Mouse (Mus musculus) midbrain, embryonic 11.5 days (tissue): ENCODE results near the gene Mtmr3. TPM values are rescaled to one million over a fixed set of nuclear protein-coding genes. Genes with fewer than 3 reads are reported as not detected.

Experiments
- ATAC-seq: fragments of 200-750 bp; cut with Nextera tagmentation; 2 replicates; pipeline ENCODE4 v1.8.0; 2017; ENCODE audit warnings: moderate TSS enrichment, moderate library complexity; ENCODE audit not compliant: low FRiP score
- DNase-seq: peaks from one replicate; pipeline ENCODE4 v3.0.0; 2015; ENCODE audit warnings: low spot score; ENCODE audit errors: missing footprints
- H3K27ac ChIP-seq: fragments of 300-500 bp; sonication (generic); 2 replicates; pipeline ENCODE4 v1.5.1; 2014; ENCODE audit warnings: low read depth, low read length
- H3K27me3 ChIP-seq: fragments of 300-500 bp; sonication (generic); 2 replicates; pipeline ENCODE4 v1.6.1; 2014; ENCODE audit warnings: mild to moderate bottlenecking, low read length, moderate library complexity, mixed read lengths; ENCODE audit not compliant: control insufficient read depth, insufficient read depth
- H3K36me3 ChIP-seq: fragments of 300-500 bp; sonication (generic); 2 replicates; pipeline ENCODE4 v1.6.1; 2014; ENCODE audit warnings: mild to moderate bottlenecking, low read length, moderate library complexity, mixed read lengths; ENCODE audit not compliant: control insufficient read depth, insufficient read depth
- H3K4me1 ChIP-seq: fragments of 300-500 bp; sonication (generic); 2 replicates; pipeline ENCODE4 v1.6.1; 2014; ENCODE audit warnings: low read length; ENCODE audit not compliant: control insufficient read depth, insufficient read depth
- H3K4me2 ChIP-seq: fragments of 300-500 bp; sonication (generic); 2 replicates; pipeline ENCODE4 v1.6.1; 2014; ENCODE audit warnings: mild to moderate bottlenecking, moderate library complexity
- H3K4me3 ChIP-seq: fragments of 300-500 bp; sonication (generic); 2 replicates; pipeline ENCODE4 v1.5.1; 2014; ENCODE audit warnings: low read depth, low read length
- H3K9ac ChIP-seq: fragments of 300-500 bp; sonication (generic); 2 replicates; pipeline ENCODE4 v1.6.1; 2014; ENCODE audit warnings: low read length
- H3K9me3 ChIP-seq: fragments of 300-500 bp; sonication (generic); 2 replicates; pipeline ENCODE4 v1.6.1; 2016; ENCODE audit warnings: low read length; ENCODE audit not compliant: control insufficient read depth
- WGBS: fragments of 180-500 bp; shearing (Covaris S2); extraction: QIAGEN DNeasy Blood & Tissue Kit; methylation state at CpG from one replicate; pipeline ENCODE4 v1.1.7; 2014; 5-methylcytosine and 5-hydroxymethylcytosine counted together
- polyA plus RNA-seq: library from polyadenylated mRNA; unstranded; fragments of >200 nt; fragmentation: Nextera tagmentation; extraction: Ambion mirVana; gene quantifications from 2 replicates; pipeline ENCODE4 v1.2.1, GENCODE M21; 2014

Mtmr3 gene
- polyA plus RNA-seq: 28.6 and 32.5 TPM in 2 replicates

DNA sequence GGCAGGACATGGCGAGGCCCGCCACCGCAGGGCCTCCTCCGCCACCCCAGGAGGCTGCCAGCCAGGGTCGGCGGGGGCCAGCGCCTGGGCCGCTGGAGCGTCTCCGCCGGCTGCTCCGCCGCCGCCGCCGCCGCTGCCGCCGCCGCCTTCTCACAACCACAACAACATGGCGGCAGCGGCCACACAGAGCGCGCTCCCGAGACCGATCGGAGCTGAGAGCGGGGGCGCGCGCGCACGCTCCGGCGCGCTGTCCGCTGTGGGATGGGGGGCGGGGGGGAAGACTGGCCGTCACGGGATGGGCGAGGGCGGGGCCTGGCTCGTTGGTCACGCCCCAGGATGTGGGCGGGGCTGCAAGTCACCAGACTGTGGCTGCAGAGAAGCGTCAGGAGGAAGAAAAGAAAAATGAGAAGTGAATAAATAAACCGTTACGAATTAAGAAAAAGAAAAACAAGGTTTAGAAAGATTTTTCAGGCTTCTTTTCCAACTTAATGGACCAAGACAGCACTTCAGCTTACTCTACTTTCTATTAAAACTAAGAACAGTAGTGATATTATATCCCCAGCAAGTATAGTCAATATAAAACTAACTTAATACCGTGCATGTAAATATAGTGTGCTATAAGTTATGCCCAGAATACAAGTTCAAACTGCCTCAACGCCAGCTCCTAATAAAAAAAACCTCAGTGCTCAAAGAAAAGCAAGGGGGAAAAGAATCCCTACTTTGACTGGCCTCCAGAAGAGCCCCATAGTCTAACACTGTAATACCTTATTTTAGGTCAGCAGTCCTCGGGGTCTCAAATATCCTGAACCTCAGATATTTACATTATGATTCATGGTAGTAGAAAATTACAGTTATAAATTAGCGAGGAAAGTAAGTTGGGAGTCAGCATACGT lies at the start of gene Mtmr3:
Mtmr3 (minus strand) TSS at position 256 of the 893 bp plus-strand sequence.
- WGBS: 7% methylated on average over 37 of the region's 53 CpGs

DNA sequence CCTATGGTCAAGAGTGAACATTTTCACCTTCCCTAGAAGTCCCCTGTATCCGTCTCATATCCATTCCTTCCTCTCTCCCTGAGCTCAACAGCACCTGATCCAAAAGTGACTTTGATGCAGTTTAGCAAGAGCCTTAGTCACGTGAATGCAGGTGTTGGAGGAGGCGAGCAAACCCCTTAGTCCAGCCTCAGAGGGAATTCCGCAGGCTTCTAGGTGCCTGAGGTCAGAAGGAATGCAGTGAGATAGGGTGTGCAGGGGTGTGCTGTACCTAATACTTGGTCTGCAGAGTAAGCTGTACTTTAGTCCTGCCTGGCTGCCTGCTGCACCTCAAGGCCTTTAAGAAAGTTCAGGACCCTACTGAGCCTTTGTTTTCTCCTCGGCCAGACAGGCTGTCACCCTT lies 49.1 kb upstream of the Mtmr3 start:
- Histone ChIP-seq H3K27ac (no peak overlapping the region), H3K36me3 (peaks cover 5% of the 10 kb centered on the region), H3K9ac (no peak overlapping the region), H3K4me3 (no peak overlapping the region), H3K4me2 (no peak overlapping the region), H3K27me3 (no peaks in the 10 kb centered on the region), H3K9me3 (no peaks in the 10 kb centered on the region), H3K4me1 (no peaks in the 10 kb centered on the region; the same call in 1 of the 2 replicates)
- 56% methylated on average over 5 of the region's 5 CpGs for WGBS
- no peak for DNase-seq
- ATAC-seq: no peak

More for the DNA sequence above, at the start of gene Mtmr3:
- ATAC-seq: peak; percentile 94
- Histone ChIP-seq H3K36me3 (no peaks in the 10 kb centered on the region), H3K27me3 (no peaks in the 10 kb centered on the region), H3K9ac (peak within 1 kb of the TSS; percentile 83), H3K4me2 (peak within 1 kb of the TSS; percentile 44), H3K27ac (peak within 1 kb of the TSS; percentile 73), H3K9me3 (no peaks in the 10 kb centered on the region), H3K4me3 (peak within 1 kb of the TSS; percentile 93), H3K4me1 (peaks cover 12% of the 10 kb centered on the region)
- peak; percentile 100 for DNase-seq

DNA sequence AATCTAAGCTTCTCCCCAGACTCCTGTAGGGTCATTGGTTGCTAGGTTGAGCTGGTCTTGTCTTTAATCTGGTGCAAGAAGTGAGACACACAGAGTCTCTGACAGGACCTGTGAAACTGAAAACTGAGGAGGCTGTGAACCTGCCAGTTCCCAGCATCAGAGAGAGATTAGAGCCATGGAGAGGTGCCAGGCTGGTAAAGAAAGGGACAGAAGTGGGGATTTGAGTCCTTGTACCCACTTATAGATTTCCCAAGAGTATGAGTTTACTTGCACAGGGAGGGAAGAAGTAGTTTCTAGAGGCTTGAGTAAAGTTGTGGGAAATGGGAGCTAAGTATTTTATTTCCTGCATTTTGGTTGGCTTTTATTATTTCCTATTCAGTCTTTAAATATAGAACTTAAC lies 46.5 kb upstream of the Mtmr3 start:
- ATAC-seq: no peak

DNA sequence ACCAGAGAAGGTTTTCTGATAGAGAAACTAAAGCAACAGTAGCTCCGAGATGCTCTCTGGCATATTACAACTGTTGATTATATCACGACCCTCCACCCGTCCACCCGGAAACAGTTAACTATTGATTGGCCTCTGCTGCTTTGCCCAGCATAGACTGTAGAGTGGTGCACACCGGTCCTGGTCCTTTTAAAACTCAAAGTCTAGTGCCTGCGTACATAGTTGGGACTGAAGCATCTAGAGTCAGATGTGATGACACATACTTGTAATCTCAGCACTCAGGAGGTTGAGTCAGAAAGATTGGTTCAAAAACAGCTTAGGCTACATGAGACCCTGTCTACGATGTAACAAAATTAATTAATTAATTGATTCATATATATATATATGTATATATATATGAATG lies 43.6 kb upstream of the Mtmr3 start:
- peak overlapping the region; percentile 79 for H3K9ac ChIP-seq
- peak overlapping the region; percentile 77 for H3K4me3 ChIP-seq
- ATAC-seq: peak; percentile 31; the same call in 1 of the 2 replicates
- WGBS: 38% methylated on average over 7 of the region's 7 CpGs
- no peaks in the 10 kb centered on the region for H3K9me3 ChIP-seq
- no peak for DNase-seq
- H3K4me2 ChIP-seq: peak overlapping the region; percentile 65
- H3K4me1 ChIP-seq: peaks cover 6% of the 10 kb centered on the region
- H3K36me3 ChIP-seq: no peaks in the 10 kb centered on the region; the same call in 1 of the 2 replicates
- no peak overlapping the region for H3K27ac ChIP-seq
- no peaks in the 10 kb centered on the region for H3K27me3 ChIP-seq

More for the DNA sequence above, 46.5 kb upstream of the Mtmr3 start:
- no peak overlapping the region for H3K27ac ChIP-seq
- no peaks in the 10 kb centered on the region for H3K27me3 ChIP-seq
- H3K4me2 ChIP-seq: no peak overlapping the region
- no peak overlapping the region for H3K9ac ChIP-seq
- peaks cover 6% of the 10 kb centered on the region for H3K4me1 ChIP-seq
- no peak overlapping the region for H3K4me3 ChIP-seq
- no peaks in the 10 kb centered on the region; the same call in 1 of the 2 replicates for H3K36me3 ChIP-seq
- DNase-seq: no peak
- H3K9me3 ChIP-seq: no peaks in the 10 kb centered on the region

DNA sequence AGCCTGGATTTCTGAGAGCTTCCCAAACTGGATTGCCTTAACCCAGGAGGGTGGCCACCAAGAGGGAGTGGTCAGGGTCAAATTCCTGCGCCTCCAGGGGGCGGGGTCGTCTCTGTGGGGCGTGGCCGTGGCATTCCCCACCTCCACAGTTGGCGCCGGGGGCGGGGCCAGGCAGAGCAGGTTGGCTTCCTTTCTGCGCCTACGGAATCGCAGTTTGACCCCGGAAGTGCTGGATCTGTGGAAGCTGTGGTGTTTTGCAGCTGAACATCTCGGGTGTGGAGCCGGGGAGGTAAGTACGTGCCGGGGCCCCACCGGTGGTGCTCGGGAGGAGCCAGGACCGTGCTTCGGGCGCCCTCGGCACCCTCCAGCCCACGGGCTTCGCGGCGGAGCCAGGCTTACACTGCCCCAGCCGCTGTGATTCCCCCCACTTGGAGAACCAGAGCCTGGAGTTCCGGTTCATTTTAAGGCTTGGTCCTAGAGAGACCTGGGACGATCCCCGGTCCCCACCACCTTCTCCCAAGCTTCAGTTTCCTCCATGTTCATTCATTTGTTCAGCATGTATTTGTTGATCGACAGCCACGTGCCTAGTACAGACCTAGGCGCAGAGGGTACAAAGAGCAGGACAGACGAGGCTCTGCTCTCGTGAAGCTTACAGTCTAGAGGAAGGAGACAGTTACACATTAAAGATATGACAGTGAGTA lies 43.0 kb upstream of the Mtmr3 start, which contains the start of gene Ascc2:
Ascc2 (plus strand) TSS at position 214 of the 701 bp plus-strand sequence.
- no peak within 1 kb of the TSS for H3K27ac ChIP-seq
- DNase-seq: peak; percentile 99
- under 1% methylated on average over 35 of the region's 35 CpGs for WGBS

DNA sequence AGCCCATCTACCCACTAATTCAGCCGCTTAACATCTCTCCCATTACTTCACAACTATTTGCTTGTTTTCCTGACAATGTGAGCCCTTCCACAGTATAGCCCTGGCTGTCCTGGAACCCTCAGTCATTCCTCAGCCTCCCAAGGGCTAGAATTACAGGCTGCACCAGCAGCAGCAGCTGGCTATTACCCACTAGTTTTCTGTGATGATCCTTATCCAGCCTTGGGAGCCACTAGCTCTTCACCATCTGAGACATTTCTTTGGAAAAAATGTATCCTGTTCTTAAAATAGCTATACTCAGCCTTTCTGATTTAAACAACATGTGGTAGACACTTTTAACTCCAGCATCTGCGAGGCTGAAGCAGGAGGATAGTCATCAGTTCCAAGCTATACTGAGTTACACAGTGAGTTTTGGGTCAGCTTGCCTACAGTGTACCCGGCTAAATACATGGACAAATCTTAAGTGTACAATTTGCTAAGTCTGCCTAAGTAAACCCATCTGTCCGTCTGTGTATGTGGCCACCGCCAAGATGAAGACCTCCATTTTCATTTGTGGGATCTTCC lies 42.2 kb upstream of the Mtmr3 start:
- 56% methylated on average over 5 of the region's 5 CpGs for WGBS
- DNase-seq (peak; percentile 87), ATAC-seq (no peak)
- Histone ChIP-seq H3K27ac (no peak overlapping the region), H3K4me1 (peaks cover 6% of the 10 kb centered on the region), H3K36me3 (no peaks in the 10 kb centered on the region; the same call in 1 of the 2 replicates), H3K4me3 (no peak overlapping the region), H3K9me3 (no peaks in the 10 kb centered on the region), H3K4me2 (peak overlapping the region; percentile 65), H3K27me3 (no peaks in the 10 kb centered on the region), H3K9ac (no peak overlapping the region)

More for the DNA sequence above, 43.0 kb upstream of the Mtmr3 start, which contains the start of gene Ascc2:
- Histone ChIP-seq H3K9ac (peak within 1 kb of the TSS; percentile 79), H3K9me3 (no peaks in the 10 kb centered on the region), H3K4me1 (peaks cover 6% of the 10 kb centered on the region), H3K27me3 (no peaks in the 10 kb centered on the region), H3K36me3 (no peaks in the 10 kb centered on the region; the same call in 1 of the 2 replicates), H3K4me3 (peak within 1 kb of the TSS; percentile 77), H3K4me2 (peak within 1 kb of the TSS; percentile 65)
- peak; percentile 93 for ATAC-seq

DNA sequence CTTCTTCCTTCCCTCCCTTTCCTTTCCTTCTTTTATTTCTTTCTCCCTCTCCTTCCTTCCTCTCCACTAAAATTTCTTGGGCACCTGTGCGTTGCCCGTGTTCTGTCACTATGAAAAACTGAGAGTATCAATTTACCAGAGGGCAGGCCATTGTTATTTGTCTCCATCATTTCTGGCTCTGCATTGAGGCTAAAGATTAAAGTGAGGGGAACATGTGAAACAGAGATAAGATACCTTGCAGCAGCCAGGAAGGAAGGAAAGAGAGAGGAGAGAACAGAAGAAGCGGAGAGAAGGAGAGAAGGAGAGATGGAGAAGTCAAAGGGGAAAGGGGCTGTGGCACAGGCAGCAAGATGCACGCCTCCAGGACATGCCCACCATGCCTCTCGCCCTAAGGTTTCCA lies 39.7 kb upstream of the Mtmr3 start:
- Histone ChIP-seq H3K27ac (no peak overlapping the region), H3K36me3 (no peaks in the 10 kb centered on the region), H3K9ac (no peak overlapping the region), H3K4me3 (no peak overlapping the region), H3K4me2 (no peak overlapping the region), H3K9me3 (no peaks in the 10 kb centered on the region), H3K27me3 (no peaks in the 10 kb centered on the region), H3K4me1 (peaks cover 10% of the 10 kb centered on the region)
- ATAC-seq (no peak), DNase-seq (no peak)
- WGBS: 83% methylated on average over 5 of the region's 5 CpGs

DNA sequence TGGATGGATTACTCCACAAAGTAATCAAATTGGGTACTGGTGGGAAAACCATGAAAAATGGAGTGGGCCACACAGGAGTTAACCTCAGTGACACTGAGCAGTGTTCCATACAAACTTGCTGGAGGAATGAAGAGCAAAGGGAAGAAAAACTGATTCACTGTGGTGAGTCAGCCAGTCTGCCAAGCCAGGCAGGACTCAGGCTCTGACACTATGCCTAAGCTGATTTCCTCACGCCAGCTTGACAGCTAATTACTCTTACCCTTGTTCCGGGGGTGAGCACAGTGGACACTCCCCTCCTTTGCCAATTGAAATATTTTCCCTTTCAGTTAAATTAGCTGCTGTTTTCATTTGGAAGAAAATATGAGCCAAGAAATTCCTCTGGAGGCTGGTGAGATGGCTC lies 38.8 kb upstream of the Mtmr3 start:
- H3K4me1 ChIP-seq: peaks cover 9% of the 10 kb centered on the region
- no peak overlapping the region for H3K4me2 ChIP-seq
- no peaks in the 10 kb centered on the region for H3K27me3 ChIP-seq
- 65% methylated on average over 2 of the region's 2 CpGs for WGBS
- H3K9ac ChIP-seq: no peak overlapping the region
- no peak overlapping the region for H3K4me3 ChIP-seq
- DNase-seq: no peak
- H3K36me3 ChIP-seq: no peaks in the 10 kb centered on the region
- no peak for ATAC-seq
- no peak overlapping the region for H3K27ac ChIP-seq
- no peaks in the 10 kb centered on the region for H3K9me3 ChIP-seq
